Mouse (Mus musculus) left cerebral cortex, postnatal 10 days (tissue): Measurements from ENCODE around the gene Mast4. TPM values are rescaled to one million over a fixed set of nuclear protein-coding genes. Genes with fewer than 3 reads are reported as not detected.

Source experiments
- DNase-seq, 2 experiments: peaks; one replicate each; pipeline ENCODE4 v3.0.0; 2021 to 2022; ENCODE audit warnings: low spot score in 2 of 2, mixed read lengths in 1 of 2; ENCODE audit errors: extremely low spot score in 1 of 2
- intact Hi-C: fragments of 180-260 bp; cut with DNase I; formaldehyde crosslinking; loops from one replicate; pipeline ENCODE4 v1.15.1; 2025
- total RNA-seq, 2 experiments: library from RNA; stranded (reverse); gene quantifications; 2 replicates each; pipeline ENCODE4 v1.2.3; 2021

The Mast4 gene
- total RNA-seq, 2 experiments from 2014 or later, result 32.6 to 35.0 TPM

DNA sequence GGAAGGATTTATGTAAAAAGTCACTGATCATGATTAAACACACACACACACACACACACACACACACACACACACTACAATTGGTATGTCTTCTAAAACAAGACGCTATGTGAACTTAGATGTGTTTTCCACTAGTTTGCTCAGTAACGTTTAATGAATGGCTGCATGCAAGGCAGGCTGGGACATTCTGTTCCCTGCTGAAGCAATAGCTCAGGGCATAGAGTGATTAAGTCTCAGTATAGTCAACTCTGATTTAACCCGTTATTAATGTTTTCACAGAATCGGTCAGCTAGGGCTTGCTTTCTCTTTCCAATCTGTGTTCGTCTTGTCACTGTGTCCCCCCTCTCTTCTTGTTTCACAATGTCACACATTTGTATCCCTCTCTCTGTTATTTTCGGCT is 558.8 kb downstream of the Mast4 start:
- intact Hi-C loops, result no loop called here
- no peak for DNase-seq

DNA sequence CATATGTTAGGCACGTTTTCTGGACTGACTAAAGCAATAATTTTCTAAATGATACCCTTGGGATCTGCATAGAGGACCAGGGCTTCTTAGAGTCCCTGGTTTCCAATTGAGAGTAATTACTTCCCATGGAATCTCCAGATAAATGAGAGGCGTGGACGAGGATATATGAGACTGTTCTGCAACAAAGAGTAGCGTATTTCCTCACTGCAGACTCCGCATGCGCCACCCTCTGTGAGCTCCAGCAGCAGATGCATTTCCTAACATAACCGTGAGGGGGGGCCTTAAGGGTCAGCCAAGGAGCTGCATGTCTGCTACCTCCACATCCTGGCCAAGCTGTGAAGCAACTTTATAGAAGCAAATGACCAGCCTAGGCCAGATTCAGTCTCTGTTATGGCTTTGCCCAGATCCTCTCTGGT is 559.5 kb downstream of the Mast4 start:
- no peak for DNase-seq
- intact Hi-C loops, result no loop called here

DNA sequence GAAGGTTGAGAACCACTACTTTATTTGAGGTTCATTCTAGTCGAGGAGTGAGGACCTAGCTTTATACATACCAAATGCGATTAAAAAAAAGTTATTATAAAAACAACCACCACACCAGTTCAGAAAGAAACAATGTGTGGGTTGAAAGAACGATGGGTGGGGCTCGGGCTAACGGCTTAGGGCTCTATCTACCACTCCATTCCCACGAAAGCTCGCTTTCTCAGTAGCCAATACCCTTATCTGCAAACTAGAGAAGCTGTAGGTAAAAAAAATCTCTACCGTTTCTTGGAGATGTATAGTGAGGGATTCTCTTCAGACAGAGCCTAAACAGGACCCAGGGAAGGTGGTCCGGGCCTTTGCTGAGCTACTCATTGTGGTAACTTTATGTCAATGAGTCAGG is 561.1 kb downstream of the Mast4 start:
- intact Hi-C loops, result no loop called here

DNA sequence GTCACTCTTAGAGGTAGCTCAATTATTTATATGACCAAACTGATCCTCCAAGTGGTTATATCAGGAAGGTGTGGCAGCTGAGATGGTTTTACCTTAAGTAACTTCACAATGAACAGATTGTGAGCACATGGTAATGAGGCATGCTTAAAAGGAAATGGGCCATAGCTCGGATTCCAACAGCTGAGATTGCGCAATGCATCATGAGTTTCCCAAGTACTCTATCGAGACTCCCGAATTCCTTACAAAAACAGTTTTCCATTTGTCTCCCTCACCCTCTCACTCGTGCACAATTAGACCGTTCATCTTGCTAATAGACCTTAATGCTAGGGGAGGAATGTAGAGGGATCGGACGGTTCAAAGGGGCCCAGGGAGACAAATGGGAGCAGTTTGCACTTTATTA is 564.1 kb downstream of the Mast4 start:
- intact Hi-C loops, result no loop called here
- DNase-seq, result no peak

More for the DNA sequence above, 561.1 kb downstream of the Mast4 start:
- DNase-seq, result no peak

- no peak for DNase-seq
- intact Hi-C loops, result no loop called here
These were observed 565.8 kb downstream of the Mast4 start for GRCm38 (mm10) chr13:102768512-102768911.

DNA sequence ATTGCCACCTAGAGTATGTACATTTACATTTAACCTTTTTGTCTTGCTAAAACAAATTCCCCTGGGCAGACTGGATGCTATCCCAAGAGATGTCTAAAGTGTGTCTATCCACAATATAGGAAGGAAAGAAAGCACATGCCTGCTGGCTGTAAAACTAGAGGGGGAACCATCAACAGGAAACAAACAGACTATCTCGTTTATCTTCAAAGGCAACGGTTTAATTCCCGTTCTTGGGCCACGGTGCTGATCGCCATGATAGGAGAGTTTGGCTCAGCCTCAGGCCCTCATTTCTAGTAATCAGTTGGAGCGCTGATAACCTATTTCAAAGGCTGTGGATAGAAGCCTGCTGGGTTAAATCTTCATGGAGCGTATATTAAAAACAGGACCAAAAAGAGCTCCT is 567.2 kb downstream of the Mast4 start:
- no peak for DNase-seq

GRCm38 (mm10) chr13:102765216-102765615 is 569.1 kb downstream of the Mast4 start:
- intact Hi-C loops, result no loop called here
- no peak for DNase-seq

More for the DNA sequence above, 567.2 kb downstream of the Mast4 start:
- intact Hi-C loops, result no loop called here

GRCm38 (mm10) chr13:102764218-102764617 is 570.1 kb downstream of the Mast4 start:
- intact Hi-C loops, result no loop called here
- DNase-seq, result no peak

GRCm38 (mm10) chr13:102762203-102762602 is 572.1 kb downstream of the Mast4 start:
- intact Hi-C loops, result no loop called here
- no peak for DNase-seq

- intact Hi-C loops, result no loop called here
- no peak for DNase-seq
These were observed 572.9 kb downstream of the Mast4 start for GRCm38 (mm10) chr13:102761410-102761809.

DNA sequence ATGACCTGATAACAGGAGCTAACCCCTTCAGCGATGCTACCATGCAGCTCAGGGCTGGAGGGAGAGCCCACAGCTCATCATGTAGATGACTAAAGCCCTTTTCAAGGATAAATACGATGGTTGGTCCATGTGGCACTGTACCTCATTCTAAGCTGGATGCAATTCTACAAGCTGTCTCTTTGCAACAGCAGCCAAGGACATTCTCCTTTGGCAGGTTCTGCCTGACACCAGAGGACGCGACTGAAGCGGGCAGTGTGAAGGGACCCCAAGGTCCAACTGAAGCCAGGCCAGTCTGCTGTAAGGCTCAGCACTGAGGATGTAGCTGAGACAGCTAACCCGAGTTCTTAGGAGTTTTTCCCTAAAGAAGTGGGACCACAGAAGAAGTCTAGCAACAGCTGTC is 576.3 kb downstream of the Mast4 start:
- DNase-seq, result no peak
- intact Hi-C loops, result no loop called here

DNA sequence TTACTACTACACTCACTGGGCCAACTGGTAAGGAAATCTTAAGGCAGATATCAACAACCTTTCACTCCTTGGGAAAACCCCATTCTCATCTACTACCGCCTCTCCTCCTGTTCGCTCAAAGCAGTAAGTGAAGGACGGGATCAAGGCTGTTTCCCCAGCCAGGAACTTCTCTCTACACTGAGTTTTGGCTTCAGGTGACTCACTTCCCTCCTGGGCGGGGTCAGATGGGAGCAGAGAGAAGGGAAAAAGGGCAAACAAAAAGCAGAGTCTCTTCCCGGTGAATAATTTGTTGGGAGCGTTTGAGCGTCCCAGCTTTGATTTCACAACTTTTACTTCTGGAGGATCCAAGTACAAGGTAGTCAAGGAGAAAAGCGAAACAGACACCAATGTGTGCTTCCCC is 578.2 kb downstream of the Mast4 start:
- no peak for DNase-seq
- intact Hi-C loops, result no loop called here

DNA sequence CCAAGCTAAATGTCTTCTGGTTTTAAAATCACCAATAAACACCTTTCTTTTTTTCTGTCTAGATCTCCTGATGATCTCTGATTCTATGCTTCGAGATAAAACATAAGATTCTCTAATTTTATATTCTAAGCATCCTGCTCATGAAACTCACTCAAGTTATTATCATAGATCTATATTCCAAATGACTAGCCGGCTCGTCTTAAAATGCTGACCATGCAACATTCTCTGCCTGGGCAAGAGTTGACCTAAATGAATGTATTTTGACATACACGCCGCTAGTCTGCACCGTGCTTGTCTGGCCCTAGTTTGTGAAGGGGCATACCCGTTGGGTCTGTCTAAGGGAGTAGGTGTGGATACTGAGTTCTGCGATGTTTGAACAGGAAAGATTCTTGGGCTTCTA is 579.2 kb downstream of the Mast4 start:
- no peak for DNase-seq

DNA sequence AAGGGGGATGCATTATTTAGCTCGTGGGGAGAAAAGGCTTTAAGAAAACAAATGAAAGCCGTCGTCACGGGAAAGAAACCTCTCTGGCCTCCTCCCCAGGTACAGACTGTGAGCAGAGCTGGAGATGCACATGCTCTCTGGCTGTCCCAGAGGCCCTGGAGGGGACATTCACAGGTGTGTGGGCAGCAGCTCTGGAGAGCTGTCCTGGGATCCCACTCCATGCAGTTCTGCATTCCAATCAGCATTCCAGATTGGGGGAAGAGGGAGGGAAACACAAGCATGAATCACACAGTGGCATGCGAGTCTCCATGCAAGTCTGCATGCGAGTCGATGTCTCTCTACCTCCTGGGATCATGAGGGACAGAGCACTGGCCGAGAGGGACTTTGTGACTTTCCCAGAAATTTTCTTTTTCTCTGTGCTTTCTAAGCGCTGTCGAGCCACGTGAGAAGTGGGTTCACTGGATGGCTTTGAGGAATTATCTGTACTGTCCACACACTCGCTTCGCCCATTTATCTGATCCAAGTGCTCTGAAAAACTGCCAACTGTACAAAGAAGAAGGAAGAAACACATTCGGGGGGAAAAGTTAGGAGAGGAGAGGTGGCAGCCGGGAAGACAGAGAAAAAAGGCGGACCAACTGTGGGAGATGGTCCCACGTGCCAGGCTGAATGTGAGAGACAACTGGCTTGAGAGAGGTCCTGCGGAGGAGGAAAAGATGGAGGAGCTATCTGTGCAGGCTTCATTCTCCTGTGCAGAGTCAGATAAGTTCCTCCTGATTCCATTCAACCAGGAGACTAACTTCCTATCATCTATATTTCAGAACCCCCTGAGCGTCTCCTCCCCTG is 580.4 kb downstream of the Mast4 start:
- DNase-seq, result no peak
- intact Hi-C loops, result no loop called here

More for the DNA sequence above, 579.2 kb downstream of the Mast4 start:
- intact Hi-C loops, result no loop called here

DNA sequence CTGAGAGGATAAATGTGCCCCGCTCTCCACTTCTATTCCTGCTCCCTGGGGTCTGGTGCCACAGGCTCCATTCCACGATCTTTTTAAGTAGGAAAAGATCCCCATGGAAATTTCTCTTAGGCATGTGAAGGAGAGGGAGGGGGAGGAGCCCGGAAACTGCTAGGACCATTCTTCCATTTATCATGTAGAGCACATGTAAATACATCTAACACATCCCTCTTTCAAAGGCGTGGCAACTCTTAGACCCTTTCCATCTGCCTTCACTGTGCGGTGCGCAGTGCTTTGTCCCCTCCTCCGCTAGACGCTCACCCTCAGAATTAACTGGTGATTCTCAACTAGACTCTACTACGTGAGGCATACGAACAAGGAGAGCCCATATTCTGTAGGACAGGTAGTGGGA is 584.4 kb downstream of the Mast4 start:
- intact Hi-C loops, result loop anchor here (5.0 kb wide), 1 partner anchor 1903 kb away; no protein-coding TSS in a partner anchor
- no peak for DNase-seq

DNA sequence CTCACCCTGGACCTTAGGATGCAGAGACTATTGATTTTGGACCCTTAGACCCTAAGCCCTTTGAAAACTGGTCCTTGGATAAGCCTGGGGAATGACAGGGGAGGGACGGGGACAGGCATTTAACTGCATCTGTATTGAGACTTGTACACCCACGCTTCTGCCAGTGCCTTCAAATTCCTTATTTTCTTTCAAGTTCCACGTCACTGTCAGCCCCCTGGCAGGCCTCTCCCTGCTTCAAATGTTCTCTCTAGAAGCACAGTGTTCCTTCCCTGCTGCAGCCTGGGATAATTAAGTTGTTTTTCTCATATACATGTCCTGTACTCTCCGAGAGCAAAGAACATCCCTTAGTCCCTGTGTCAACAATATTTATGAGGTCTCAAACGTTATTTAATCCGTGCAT is 585.1 kb downstream of the Mast4 start:
- no peak for DNase-seq
- intact Hi-C loops, result loop anchor here (5.0 kb wide), 1 partner anchor 1902 kb away; no protein-coding TSS in a partner anchor

- intact Hi-C loops, result loop anchor here (5.0 kb wide), 1 partner anchor 1900 kb away; no protein-coding TSS in a partner anchor
- DNase-seq, result no peak
These were observed 587.3 kb downstream of the Mast4 start for GRCm38 (mm10) chr13:102746803-102747561.

DNA sequence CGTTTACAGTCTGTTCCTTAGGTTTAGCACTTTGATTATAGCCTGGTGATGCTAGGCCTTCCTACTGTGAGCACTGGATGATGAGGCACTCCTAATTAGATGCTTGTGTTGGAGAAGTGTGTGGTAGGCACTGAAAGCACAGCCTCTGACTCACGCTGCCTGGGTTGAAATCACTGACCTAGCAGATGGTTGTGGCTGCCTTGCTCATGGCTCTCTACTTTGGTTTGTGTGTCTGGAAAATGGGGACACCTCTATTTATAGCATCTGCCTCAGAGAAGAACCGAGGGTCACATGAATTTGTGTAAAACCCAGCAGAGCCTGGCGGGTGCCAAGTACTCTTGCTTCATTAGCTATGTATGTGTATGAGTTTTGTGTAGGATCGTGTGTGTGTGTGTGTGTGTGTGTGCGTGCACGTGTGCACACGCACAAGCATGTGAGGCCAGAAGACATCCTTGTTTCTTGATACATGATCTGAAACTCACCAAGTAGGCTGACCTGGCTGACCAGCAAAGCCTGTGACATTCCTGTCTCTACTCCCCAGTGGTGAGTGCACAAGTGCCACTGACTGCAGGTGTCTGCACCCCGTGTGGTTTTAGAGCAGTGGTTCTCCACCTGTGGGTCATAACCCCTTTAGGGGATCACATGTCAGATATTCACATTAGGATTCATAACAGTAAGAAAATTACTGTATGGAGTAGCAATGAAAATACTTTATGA is 588.5 kb downstream of the Mast4 start:
- no peak for DNase-seq

DNA sequence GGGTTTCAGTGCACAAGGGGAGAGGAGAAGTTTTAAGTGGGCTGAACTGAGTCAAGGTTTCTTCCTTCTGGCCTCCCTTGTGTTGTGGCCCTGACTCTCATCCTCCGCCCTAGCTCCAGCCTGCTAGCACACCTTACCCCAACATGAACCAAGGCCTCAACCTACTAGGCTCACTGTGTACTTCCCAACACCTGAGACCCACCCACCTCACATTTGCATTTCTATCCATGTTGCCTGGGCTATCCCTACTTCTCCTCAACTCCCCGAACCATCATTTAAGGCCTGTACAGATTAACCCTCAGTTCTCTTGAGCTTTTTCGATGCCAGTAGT is 589.1 kb downstream of the Mast4 start:
- intact Hi-C loops, result loop anchor here (2.0 to 5.0 kb wide), 2 partner anchors 66 to 1898 kb away; no protein-coding TSS in a partner anchor
- DNase-seq, result no peak

More for the DNA sequence above, 588.5 kb downstream of the Mast4 start:
- intact Hi-C loops, result loop anchor here (2.0 to 5.0 kb wide), 2 partner anchors 67 to 1898 kb away; no protein-coding TSS in a partner anchor
